Mouse (Mus musculus): Measurements from ENCODE around the gene Gm8108. TPM values are rescaled to one million over a fixed set of nuclear protein-coding genes. Genes with fewer than 3 reads are reported as not detected.
"Not testable (repeated sequence)": the region's sequence is repeated elsewhere in the genome, so short reads cannot be mapped to it uniquely, and the experiment has no call there.

The Gm8108 gene
- total RNA-seq (2021) = 1 to 10 TPM; 1.2 to 2.4 TPM
- long read RNA-seq, experiment 1, partial matches to known transcripts = 1 of 4 reads
- long read RNA-seq, experiment 1, other reads (novel, unspliced or antisense) = 3 of 4 reads
- long read RNA-seq, experiment 2, partial matches to known transcripts = 0 of 14 reads
- long read RNA-seq, experiment 2, other reads (novel, unspliced or antisense) = 14 of 14 reads

DNA sequence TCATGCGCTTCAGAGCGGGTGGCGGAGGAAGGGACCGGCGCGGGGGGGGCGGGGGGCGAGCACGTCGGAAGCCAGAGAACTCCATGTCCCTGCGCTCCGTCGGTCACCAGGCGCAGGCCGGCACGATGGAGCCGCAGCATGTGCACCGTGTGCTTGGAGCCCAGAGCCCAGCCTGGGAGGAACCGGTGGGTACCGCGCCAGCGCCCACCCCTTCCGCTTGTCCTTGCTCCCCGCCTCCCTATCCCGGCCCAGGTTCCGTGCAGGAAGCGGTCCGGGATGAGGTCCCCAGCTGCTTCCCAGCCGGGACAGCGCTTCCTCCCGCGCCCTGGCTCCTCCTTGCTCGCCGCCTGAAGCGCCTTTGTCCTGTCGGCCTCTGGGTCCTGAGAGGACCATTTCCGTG lies at the start of gene Gm8108:
Gm8108 (plus strand) TSS at position 101 of the 400 bp plus-strand sequence.
- intact Hi-C loops (cut with DNase I) = not testable (repeated sequence)

DNA sequence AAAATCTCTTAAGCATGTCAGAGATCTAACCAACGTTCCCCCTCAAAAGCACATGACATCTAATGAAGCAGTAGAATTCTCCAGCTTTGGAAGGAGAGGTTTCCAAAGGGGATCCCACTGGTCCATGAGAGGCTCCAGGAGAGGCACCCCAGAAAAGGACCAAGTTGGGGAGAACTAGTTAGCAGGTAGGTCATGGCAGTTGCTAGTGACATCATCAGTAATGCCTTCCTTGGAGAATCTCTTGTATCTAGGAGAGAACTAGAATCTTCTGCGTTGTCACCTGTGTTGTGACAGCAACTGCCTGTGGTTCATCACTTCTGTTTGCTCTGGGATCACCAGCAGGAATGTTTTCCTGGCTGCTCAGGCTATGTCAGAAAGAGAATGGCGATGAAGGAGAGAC lies 26.5 kb upstream of the Gm8108 start, which contains the start of gene Gm3115:
Gm3115 (plus strand) TSS at position 301 of the 400 bp plus-strand sequence.
- DNase-seq (ENCODE audit: low spot score in 2 of 2); intact Hi-C loops (cut with DNase I): not testable (repeated sequence)

More for the DNA sequence above, at the start of gene Gm8108:
- DNase-seq (ENCODE audit: low spot score in 2 of 2) = not testable (repeated sequence)

DNA sequence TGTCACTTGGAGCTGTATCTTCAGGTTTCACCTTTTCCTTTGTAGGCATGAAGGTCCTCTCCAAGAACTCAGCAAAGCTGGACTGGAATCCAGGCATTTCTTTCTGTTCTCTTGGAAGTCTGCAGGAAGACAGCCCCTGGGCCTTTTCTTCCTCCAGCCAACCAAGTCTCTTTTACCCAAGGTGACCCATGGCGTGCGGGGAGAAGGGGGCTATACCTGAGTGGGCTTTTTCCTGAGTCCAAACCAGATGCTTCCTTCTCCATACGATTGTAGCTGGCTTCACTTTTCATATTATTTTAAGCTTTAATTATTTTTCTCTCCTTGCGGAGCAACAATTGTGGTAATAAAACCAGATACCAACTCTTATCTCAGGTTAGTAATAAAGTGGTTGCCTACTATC lies 31.3 kb downstream of the Gm8108 start:
- DNase-seq (ENCODE audit: low spot score in 2 of 2) = peak in 1 of 2 experiments; percentile 2
- intact Hi-C loops (cut with DNase I) = not testable (repeated sequence)

DNA sequence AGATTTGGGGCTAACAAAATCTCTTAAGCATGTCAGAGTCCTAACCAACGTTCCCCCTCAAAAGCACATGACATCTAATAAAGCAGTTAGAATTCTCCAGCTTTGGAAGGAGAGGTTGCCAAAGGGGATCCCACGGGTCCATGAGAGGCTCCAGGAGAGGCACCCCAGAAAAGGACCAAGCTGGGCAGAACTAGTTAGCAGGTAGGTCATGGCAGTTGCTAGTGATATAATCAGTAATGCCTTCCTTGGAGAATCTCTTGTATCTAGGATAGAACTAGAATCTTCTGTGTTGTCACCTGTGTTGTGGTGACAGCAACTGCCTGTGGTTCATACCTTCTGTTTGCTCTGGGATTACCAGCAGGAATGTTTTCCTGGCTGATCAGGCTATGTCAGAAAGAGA lies 54.4 kb downstream of the Gm8108 start, which contains the start of gene Gm3127:
Gm3127 (plus strand) TSS at position 301 of the 400 bp plus-strand sequence.
- DNase-seq (ENCODE audit: low spot score in 2 of 2); intact Hi-C loops (cut with DNase I): not testable (repeated sequence)

DNA sequence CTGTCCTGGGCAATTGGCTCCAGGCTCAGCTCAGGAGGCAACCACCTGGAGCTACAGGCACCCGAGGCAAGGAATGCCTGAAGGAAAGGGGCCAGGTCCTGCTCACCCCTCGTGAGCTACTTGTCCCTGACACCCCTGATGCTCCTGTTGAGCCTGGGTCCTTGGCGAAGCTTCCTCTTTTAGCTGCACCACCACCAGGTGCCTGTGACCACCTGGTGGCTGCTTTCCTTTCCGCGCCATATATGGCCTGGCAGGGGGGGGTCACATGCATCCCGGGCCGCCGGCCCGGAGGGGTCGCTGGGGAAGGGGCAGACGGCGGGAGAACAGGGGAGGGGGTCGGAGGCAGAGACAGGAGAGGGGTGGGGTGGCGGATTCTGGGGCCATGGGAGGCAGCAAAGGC lies 71.7 kb downstream of the Gm8108 start:
- DNase-seq (ENCODE audit: low spot score in 2 of 2); intact Hi-C loops (cut with DNase I): not testable (repeated sequence)

Other genes with a start within 250 kb of the Gm8108 start
- gene Gm2916, start 226.4 kb upstream of the Gm8108 start, total RNA-seq (2021) = not detected
- not detected for gene Gm3029, start 178.8 kb upstream of the Gm8108 start, total RNA-seq (2021)
- gene Gm3095, start 147.0 kb upstream of the Gm8108 start, total RNA-seq (2021) = under 1 TPM in 1 of 2 experiments, not detected in 1; 0.42 TPM
- gene Gm3099, start 112.1 kb upstream of the Gm8108 start, total RNA-seq (2021) = not detected
- 1 to 10 TPM; 2.7 to 5.5 TPM for gene Gm5796, start 86.6 kb upstream of the Gm8108 start, total RNA-seq (2021)
- under 1 TPM in 1 of 2 experiments, not detected in 1; 0.31 TPM for gene Gm3115, start 26.4 kb upstream of the Gm8108 start, total RNA-seq (2021)
- gene Gm3127, start 54.5 kb downstream of the Gm8108 start, total RNA-seq (2021) = not detected
- 1 to 10 TPM in 1 of 2 experiments, under 1 TPM in 1; 0.95 to 1.4 TPM for gene Gm2974, start 72.0 kb downstream of the Gm8108 start, total RNA-seq (2021)
- gene Gm3138, start 139.1 kb downstream of the Gm8108 start, total RNA-seq (2021) = not detected
- not detected for gene Gm3149, start 206.8 kb downstream of the Gm8108 start, total RNA-seq (2021)
- 1 to 10 TPM; 1.3 to 1.5 TPM for gene 2610042L04Rik, start 224.2 kb downstream of the Gm8108 start, total RNA-seq (2021)

Data from left cerebral cortex, postnatal 14 days (tissue).